10 mouse cellular contexts compared by ENCODE assay signal in the genomic region with DNA sequence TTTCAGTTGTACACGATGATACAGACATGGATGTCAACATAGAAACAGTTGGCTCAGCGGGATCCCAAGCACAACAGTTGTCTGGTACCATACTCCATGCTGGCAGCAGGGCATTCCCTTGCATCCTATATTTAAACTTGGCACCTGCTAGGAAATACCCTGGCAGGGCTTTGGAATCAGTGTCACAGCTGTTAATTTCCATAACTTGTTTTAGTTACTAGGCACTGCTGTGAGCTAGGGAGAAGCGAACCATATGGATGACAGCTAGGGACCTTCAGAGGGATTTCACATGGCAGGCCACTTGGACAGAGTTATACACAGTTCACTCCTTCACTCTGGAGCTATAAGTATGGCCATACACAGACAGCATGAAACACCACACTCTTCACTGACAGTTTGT.
DNase-seq lines count a peak whose midpoint lies in the region; ATAC-seq and TF ChIP-seq lines count a peak whose summit lies in the region.
"Had no signal": no experiment of that assay in that cellular context is flagged by ENCODE, and none has a peak within 500 bp of the region (broad histone marks: within the 10 kb centered on the region; RNA-seq: fewer than 3 reads in every experiment).

No protein-coding gene starts in this region.

- peak; percentile 47 for DNase-seq in hindbrain, embryonic 14.5 days (ENCODE audit: low spot score)
- DNase-seq in hindbrain, embryonic 10.5 days (ENCODE audit: low spot score) = no peak
- peak; percentile 29 to 65 for DNase-seq in cerebellum, adult 2 months
- DNase-seq in left cerebral cortex, postnatal 36 days (ENCODE audit: low spot score in 2 of 2) = peak; percentile 31 to 36
- DNase-seq in kidney, adult 2 months = no peak
- DNase-seq in spleen, adult 18-20 months = no peak

- no peaks in the 10 kb centered on the region for H3K36me3 ChIP-seq in hindbrain, embryonic 14.5 days (replicated peaks; ENCODE audit: control insufficient read depth, insufficient read depth)
- H3K36me3 ChIP-seq in hindbrain, embryonic 10.5 days = no peaks in the 10 kb centered on the region
- no peaks in the 10 kb centered on the region for H3K36me3 ChIP-seq in forebrain, embryonic 16.5 days (ENCODE audit: control insufficient read depth, insufficient read depth)
- no peaks in the 10 kb centered on the region for H3K36me3 ChIP-seq in kidney, adult 2 months (ENCODE audit: control insufficient read depth, insufficient read depth, low read length)
- H3K36me3 ChIP-seq: embryonic facial prominence, embryonic 12.5 days; heart, embryonic 13.5 days had no signal

- H3K27ac ChIP-seq in hindbrain, embryonic 14.5 days = no peak overlapping the region
- no peak overlapping the region for H3K27ac ChIP-seq in hindbrain, embryonic 10.5 days
- H3K27ac ChIP-seq in cerebellum, adult 2 months (ENCODE audit: insufficient read depth, low read length) = no peak overlapping the region
- no peak overlapping the region for H3K27ac ChIP-seq in forebrain, embryonic 16.5 days (ENCODE audit: low read length)
- no peak overlapping the region for H3K27ac ChIP-seq in kidney, adult 2 months (ENCODE audit: insufficient read depth, low read depth, low read length)
- H3K27ac ChIP-seq: embryonic facial prominence, embryonic 12.5 days; heart, embryonic 13.5 days had no signal

- H3K4me1 ChIP-seq in hindbrain, embryonic 14.5 days (replicated peaks; ENCODE audit: control insufficient read depth, insufficient read depth, low read length) = no peaks in the 10 kb centered on the region
- H3K4me1 ChIP-seq in hindbrain, embryonic 10.5 days (replicated peaks) = peaks cover 4% of the 10 kb centered on the region; the same call in 1 of the 2 replicates
- H3K4me1 ChIP-seq in cerebellum, adult 2 months (ENCODE audit: control insufficient read depth, insufficient read depth, low read length) = peaks cover 2% of the 10 kb centered on the region
- H3K4me1 ChIP-seq in forebrain, embryonic 16.5 days (replicated peaks; ENCODE audit: control insufficient read depth, insufficient read depth, low read length) = no peaks in the 10 kb centered on the region
- H3K4me1 ChIP-seq in kidney, adult 2 months (ENCODE audit: control insufficient read depth, insufficient read depth, low read length) = no peaks in the 10 kb centered on the region
- H3K4me1 ChIP-seq: embryonic facial prominence, embryonic 12.5 days; heart, embryonic 13.5 days had no signal

- no peak for TF ChIP-seq POLR2A in cerebellum, adult 2 months (IDR thresholded peaks at IDR 0.05; ENCODE audit: borderline replicate concordance, insufficient read depth, low read length)
- TF ChIP-seq POLR2A in kidney, adult 2 months (IDR thresholded peaks at IDR 0.05; ENCODE audit: low read depth, low read length) = no peak

- H3K9me3 ChIP-seq in hindbrain, embryonic 14.5 days (ENCODE audit: control insufficient read depth, low read length) = no peaks in the 10 kb centered on the region
- no peaks in the 10 kb centered on the region for H3K9me3 ChIP-seq in hindbrain, embryonic 10.5 days
- H3K9me3 ChIP-seq in forebrain, embryonic 16.5 days (ENCODE audit: control insufficient read depth, low read length) = no peaks in the 10 kb centered on the region
- H3K9me3 ChIP-seq: embryonic facial prominence, embryonic 12.5 days; heart, embryonic 13.5 days had no signal

- TF ChIP-seq CTCF in cerebellum, adult 2 months (IDR thresholded peaks at IDR 0.05; ENCODE audit: borderline replicate concordance, insufficient read depth, low read depth, low read length) = no peak
- TF ChIP-seq CTCF in kidney, adult 2 months (conservative IDR thresholded peaks at IDR 0.05; ENCODE audit: insufficient read depth, insufficient read length, low read depth, low read length) = no peak

- ATAC-seq in hindbrain, embryonic 14.5 days (ENCODE audit: low FRiP score) = peak; percentile 84; the same call in 1 of the 2 replicates
- ATAC-seq in forebrain, embryonic 16.5 days = peak; percentile 98
- no peak for ATAC-seq in inflammation-experienced regulatory T-cells, adult 6 months

- no peak overlapping the region for H3K9ac ChIP-seq in hindbrain, embryonic 14.5 days
- H3K9ac ChIP-seq in forebrain, embryonic 16.5 days (replicated peaks; ENCODE audit: low read depth, low read length) = no peak overlapping the region
- H3K9ac ChIP-seq: embryonic facial prominence, embryonic 12.5 days; heart, embryonic 13.5 days had no signal

- H3K27me3 ChIP-seq in hindbrain, embryonic 14.5 days (ENCODE audit: control insufficient read depth, insufficient read depth, low read length) = no peaks in the 10 kb centered on the region
- H3K27me3 ChIP-seq in hindbrain, embryonic 10.5 days (ENCODE audit: insufficient read depth, poor library complexity, severe bottlenecking) = no peaks in the 10 kb centered on the region
- no peaks in the 10 kb centered on the region for H3K27me3 ChIP-seq in cerebellum, adult 2 months (ENCODE audit: control insufficient read depth, insufficient read depth, low read length)
- H3K27me3 ChIP-seq in forebrain, embryonic 16.5 days (replicated peaks; ENCODE audit: control insufficient read depth, insufficient read depth, low read length) = no peaks in the 10 kb centered on the region
- H3K27me3 ChIP-seq in kidney, adult 2 months (replicated peaks; ENCODE audit: control insufficient read depth, insufficient read depth, low read length) = no peaks in the 10 kb centered on the region
- H3K27me3 ChIP-seq: embryonic facial prominence, embryonic 12.5 days; heart, embryonic 13.5 days had no signal

- H3K4me2 ChIP-seq in hindbrain, embryonic 14.5 days (replicated peaks) = no peak overlapping the region
- no peak overlapping the region for H3K4me2 ChIP-seq in forebrain, embryonic 16.5 days (ENCODE audit: low read length)
- H3K4me2 ChIP-seq: embryonic facial prominence, embryonic 12.5 days; heart, embryonic 13.5 days had no signal

- intact Hi-C loops in left cerebral cortex, postnatal 36 days (cut with DNase I) = no loop called here

- no peak overlapping the region for H3K4me3 ChIP-seq in hindbrain, embryonic 14.5 days (replicated peaks; ENCODE audit: low read length)
- H3K4me3 ChIP-seq in hindbrain, embryonic 10.5 days = no peak overlapping the region
- no peak overlapping the region for H3K4me3 ChIP-seq in cerebellum, adult 2 months (replicated peaks; ENCODE audit: insufficient read depth, low read depth, low read length)
- no peak overlapping the region for H3K4me3 ChIP-seq in forebrain, embryonic 16.5 days (replicated peaks; ENCODE audit: low read length)
- no peak overlapping the region for H3K4me3 ChIP-seq in kidney, adult 2 months (ENCODE audit: insufficient read depth, low read depth, low read length)
- H3K4me3 ChIP-seq: embryonic facial prominence, embryonic 12.5 days; heart, embryonic 13.5 days had no signal

- 68% methylated on average over 3 of the region's 3 CpGs for WGBS in hindbrain, embryonic 14.5 days
- 79% methylated on average over 3 of the region's 3 CpGs for WGBS in hindbrain, embryonic 10.5 days
- WGBS in cerebellum, adult 2 months = 15% methylated on average over 3 of the region's 3 CpGs
- WGBS in forebrain, embryonic 16.5 days = 57% methylated on average over 3 of the region's 3 CpGs
- WGBS in kidney, adult 2 months = 90% methylated on average over 3 of the region's 3 CpGs

Comparison
In these comparisons a context has a peak if more than half of its experiments do, and no peak if none do; other contexts are left out.
1. DNase-seq: peak in hindbrain, embryonic 14.5 days (single experiment), cerebellum, adult 2 months (2 of 2) and left cerebral cortex, postnatal 36 days (2 of 2); none in hindbrain, embryonic 10.5 days (single experiment), kidney, adult 2 months (single experiment) and spleen, adult 18-20 months (0 of 2).